Mouse (Mus musculus): ENCODE measurements around the gene Lmo3. TPM values are rescaled to one million over a fixed set of nuclear protein-coding genes. Genes with fewer than 3 reads are reported as not detected.

Gene Lmo3
- polyA plus RNA-seq, 1 experiment, result not detected

GRCm38 (mm10) chr6:138419871-138420535 is 161.8 kb downstream of the Lmo3 start:
- Histone ChIP-seq H3K27ac (ENCODE audit: control insufficient read depth, insufficient read depth, low read length) (no peak overlapping the region), H3K27me3 (ENCODE audit: control insufficient read depth, insufficient read depth, low read length) (no peaks in the 10 kb centered on the region), H3K36me3 (ENCODE audit: control insufficient read depth, insufficient read depth, low read length) (no peaks in the 10 kb centered on the region), H3K4me3 (ENCODE audit: control insufficient read depth, insufficient read depth, low read length) (no peak overlapping the region), H3K4me1 (replicated peaks; ENCODE audit: control insufficient read depth, insufficient read depth, low read length) (no peaks in the 10 kb centered on the region)
- no peak for DNase-seq
- TF ChIP-seq CTCF (IDR thresholded peaks at IDR 0.05; ENCODE audit: borderline replicate concordance, control insufficient read depth, extremely low read depth, insufficient read depth, low read length, poor library complexity) (no peak), POLR2A (IDR thresholded peaks at IDR 0.05; ENCODE audit: control insufficient read depth, extremely low read depth, insufficient read depth, low read length, poor library complexity) (no peak)
- 64% methylated on average over 8 of the region's 8 CpGs for WGBS

GRCm38 (mm10) chr6:138412075-138412474 is 169.7 kb downstream of the Lmo3 start:
- no peak for DNase-seq
- H3K27me3 ChIP-seq (ENCODE audit: control insufficient read depth, insufficient read depth, low read length), result no peaks in the 10 kb centered on the region
- H3K4me1 ChIP-seq (replicated peaks; ENCODE audit: control insufficient read depth, insufficient read depth, low read length), result no peaks in the 10 kb centered on the region
- H3K27ac ChIP-seq (ENCODE audit: control insufficient read depth, insufficient read depth, low read length), result no peak overlapping the region
- H3K4me3 ChIP-seq (ENCODE audit: control insufficient read depth, insufficient read depth, low read length), result no peak overlapping the region
- H3K36me3 ChIP-seq (ENCODE audit: control insufficient read depth, insufficient read depth, low read length), result no peaks in the 10 kb centered on the region
- WGBS, result 89% methylated on average over 3 of the region's 3 CpGs
- TF ChIP-seq POLR2A (IDR thresholded peaks at IDR 0.05; ENCODE audit: control insufficient read depth, extremely low read depth, insufficient read depth, low read length, poor library complexity) (no peak), CTCF (IDR thresholded peaks at IDR 0.05; ENCODE audit: borderline replicate concordance, control insufficient read depth, extremely low read depth, insufficient read depth, low read length, poor library complexity) (no peak)

GRCm38 (mm10) chr6:138402031-138402430 is 179.7 kb downstream of the Lmo3 start:
- WGBS, result 88% methylated on average over 6 of the region's 6 CpGs
- H3K27me3 ChIP-seq (ENCODE audit: control insufficient read depth, insufficient read depth, low read length), result no peaks in the 10 kb centered on the region
- H3K36me3 ChIP-seq (ENCODE audit: control insufficient read depth, insufficient read depth, low read length), result no peaks in the 10 kb centered on the region
- DNase-seq, result no peak
- no peak for TF ChIP-seq POLR2A (IDR thresholded peaks at IDR 0.05; ENCODE audit: control insufficient read depth, extremely low read depth, insufficient read depth, low read length, poor library complexity)
- TF ChIP-seq CTCF (IDR thresholded peaks at IDR 0.05; ENCODE audit: borderline replicate concordance, control insufficient read depth, extremely low read depth, insufficient read depth, low read length, poor library complexity), result no peak
- H3K27ac ChIP-seq (ENCODE audit: control insufficient read depth, insufficient read depth, low read length), result no peak overlapping the region
- no peaks in the 10 kb centered on the region for H3K4me1 ChIP-seq (replicated peaks; ENCODE audit: control insufficient read depth, insufficient read depth, low read length)
- no peak overlapping the region for H3K4me3 ChIP-seq (ENCODE audit: control insufficient read depth, insufficient read depth, low read length)

- Histone ChIP-seq H3K4me3 (ENCODE audit: control insufficient read depth, insufficient read depth, low read length) (no peak overlapping the region), H3K27ac (ENCODE audit: control insufficient read depth, insufficient read depth, low read length) (no peak overlapping the region), H3K36me3 (ENCODE audit: control insufficient read depth, insufficient read depth, low read length) (no peaks in the 10 kb centered on the region), H3K4me1 (replicated peaks; ENCODE audit: control insufficient read depth, insufficient read depth, low read length) (no peaks in the 10 kb centered on the region), H3K27me3 (ENCODE audit: control insufficient read depth, insufficient read depth, low read length) (no peaks in the 10 kb centered on the region)
- WGBS, result 91% methylated on average over 1 of the region's 1 CpGs
- no peak for DNase-seq
- TF ChIP-seq POLR2A (IDR thresholded peaks at IDR 0.05; ENCODE audit: control insufficient read depth, extremely low read depth, insufficient read depth, low read length, poor library complexity) (no peak), CTCF (IDR thresholded peaks at IDR 0.05; ENCODE audit: borderline replicate concordance, control insufficient read depth, extremely low read depth, insufficient read depth, low read length, poor library complexity) (no peak)
Observed at GRCm38 (mm10) chr6:138398836-138399235, 182.9 kb downstream of the Lmo3 start.

- 85% methylated on average over 5 of the region's 5 CpGs for WGBS
- Histone ChIP-seq H3K27ac (ENCODE audit: control insufficient read depth, insufficient read depth, low read length) (no peak overlapping the region), H3K36me3 (ENCODE audit: control insufficient read depth, insufficient read depth, low read length) (no peaks in the 10 kb centered on the region), H3K27me3 (ENCODE audit: control insufficient read depth, insufficient read depth, low read length) (no peaks in the 10 kb centered on the region), H3K4me1 (replicated peaks; ENCODE audit: control insufficient read depth, insufficient read depth, low read length) (no peaks in the 10 kb centered on the region), H3K4me3 (ENCODE audit: control insufficient read depth, insufficient read depth, low read length) (no peak overlapping the region)
- DNase-seq, result no peak
- TF ChIP-seq CTCF (IDR thresholded peaks at IDR 0.05; ENCODE audit: borderline replicate concordance, control insufficient read depth, extremely low read depth, insufficient read depth, low read length, poor library complexity), result no peak
- TF ChIP-seq POLR2A (IDR thresholded peaks at IDR 0.05; ENCODE audit: control insufficient read depth, extremely low read depth, insufficient read depth, low read length, poor library complexity), result no peak
Observed at GRCm38 (mm10) chr6:138391085-138391484, 190.7 kb downstream of the Lmo3 start.

GRCm38 (mm10) chr6:138388168-138388936 is 193.4 kb downstream of the Lmo3 start:
- no peaks in the 10 kb centered on the region for H3K4me1 ChIP-seq (replicated peaks; ENCODE audit: control insufficient read depth, insufficient read depth, low read length)
- DNase-seq, result no peak
- H3K27me3 ChIP-seq (ENCODE audit: control insufficient read depth, insufficient read depth, low read length), result no peaks in the 10 kb centered on the region
- WGBS, result 91% methylated on average over 18 of the region's 18 CpGs
- H3K27ac ChIP-seq (ENCODE audit: control insufficient read depth, insufficient read depth, low read length), result no peak overlapping the region
- no peaks in the 10 kb centered on the region for H3K36me3 ChIP-seq (ENCODE audit: control insufficient read depth, insufficient read depth, low read length)
- no peak overlapping the region for H3K4me3 ChIP-seq (ENCODE audit: control insufficient read depth, insufficient read depth, low read length)
- TF ChIP-seq POLR2A (IDR thresholded peaks at IDR 0.05; ENCODE audit: control insufficient read depth, extremely low read depth, insufficient read depth, low read length, poor library complexity), result no peak
- TF ChIP-seq CTCF (IDR thresholded peaks at IDR 0.05; ENCODE audit: borderline replicate concordance, control insufficient read depth, extremely low read depth, insufficient read depth, low read length, poor library complexity), result no peak

Measured in thymus, adult 2 months (tissue).